Mouse (Mus musculus): Measurements from ENCODE around the gene Olfr456. TPM values are rescaled to one million over a fixed set of nuclear protein-coding genes. Genes with fewer than 3 reads are reported as not detected.
"Not testable (repeated sequence)": the region's sequence is repeated elsewhere in the genome, so short reads cannot be mapped to it uniquely, and the experiment has no call there.

Gene Olfr456
- total RNA-seq (2021), result not detected
- long read RNA-seq, experiment 1, result 0 reads
- long read RNA-seq, experiment 2, result 0 reads

GRCm38 (mm10) chr6:42487114-42487513, at the start of gene Olfr456:
Gene Olfr456, minus strand, starts transcription at chr6:42487214.
- DNase-seq, result no peak

GRCm38 (mm10) chr6:42513461-42513860, 26.4 kb upstream of the Olfr456 start:
- no peak for DNase-seq

GRCm38 (mm10) chr6:42509311-42509710, 22.3 kb upstream of the Olfr456 start:
- no peak for DNase-seq

- peak; percentile 24 for DNase-seq
These were observed 16.5 kb upstream of the Olfr456 start for GRCm38 (mm10) chr6:42503478-42503877.

GRCm38 (mm10) chr6:42489731-42490130, 2.7 kb upstream of the Olfr456 start:
- DNase-seq, result no peak

GRCm38 (mm10) chr6:42484633-42485032, 2.4 kb downstream of the Olfr456 start:
- no peak for DNase-seq

GRCm38 (mm10) chr6:42476235-42476634, 10.8 kb downstream of the Olfr456 start, which contains the start of gene Olfr457:
Gene Olfr457, minus strand, starts transcription at chr6:42476335.
- DNase-seq, result no peak

- not testable (repeated sequence) for DNase-seq
These were observed 15.7 kb downstream of the Olfr456 start for GRCm38 (mm10) chr6:42471298-42471697.

- no peak for DNase-seq
These were observed 16.5 kb downstream of the Olfr456 start for GRCm38 (mm10) chr6:42470542-42470941.

- DNase-seq, result no peak
These were observed 21.9 kb downstream of the Olfr456 start, which contains the start of gene Olfr458 for GRCm38 (mm10) chr6:42465096-42465495. Gene Olfr458, minus strand, starts transcription at chr6:42465196.

GRCm38 (mm10) chr6:42447381-42447780, 39.6 kb downstream of the Olfr456 start:
- no peak for DNase-seq

GRCm38 (mm10) chr6:42444491-42444890, 42.5 kb downstream of the Olfr456 start:
- no peak for DNase-seq

GRCm38 (mm10) chr6:42441395-42441794, 45.6 kb downstream of the Olfr456 start:
- no peak for DNase-seq

Other genes with a start within 250 kb of the Olfr456 start
- gene Gstk1, start 241.3 kb downstream of the Olfr456 start, total RNA-seq (2021), result 10 to 100 TPM; 77.8 TPM
- gene Tmem139, start 225.2 kb downstream of the Olfr456 start, total RNA-seq (2021), result under 1 TPM; 0.45 to 0.70 TPM
- 10 to 100 TPM; 20.9 to 33.4 TPM for gene Casp2, start 222.2 kb downstream of the Olfr456 start, total RNA-seq (2021)
- gene Clcn1, start 200.5 kb downstream of the Olfr456 start, total RNA-seq (2021), result 1 to 10 TPM in 1 of 2 experiments, under 1 TPM in 1; 0.81 to 5.7 TPM
- 1 to 10 TPM in 1 of 2 experiments, under 1 TPM in 1; 0.81 to 1.2 TPM for gene Fam131b, start 162.6 kb downstream of the Olfr456 start, total RNA-seq (2021)
- 100 to 1,000 TPM in 1 of 2 experiments, 10 to 100 TPM in 1; 73.1 to 112 TPM for gene Zyx, start 137.6 kb downstream of the Olfr456 start, total RNA-seq (2021)
- 1 to 10 TPM; 2.8 to 8.6 TPM for gene Epha1, start 113.9 kb downstream of the Olfr456 start, total RNA-seq (2021)
- 1 to 10 TPM; 1.0 to 1.9 TPM for gene Tas2r143, start 87.0 kb downstream of the Olfr456 start, total RNA-seq (2021)
- 1 to 10 TPM in 1 of 2 experiments, under 1 TPM in 1; 0.99 to 2.0 TPM for gene Tas2r135, start 81.8 kb downstream of the Olfr456 start, total RNA-seq (2021)
- gene Tas2r126, start 52.7 kb downstream of the Olfr456 start, total RNA-seq (2021), result 1 to 10 TPM in 1 of 2 experiments, under 1 TPM in 1; 0.48 to 1.3 TPM
- not detected for gene Olfr458, start 22.0 kb downstream of the Olfr456 start, total RNA-seq (2021)
- gene Olfr457, start 10.9 kb downstream of the Olfr456 start, total RNA-seq (2021), result not detected
- gene Olfr455, start 60.4 kb upstream of the Olfr456 start, total RNA-seq (2021), result not detected
- gene Tcaf3, start 110.5 kb upstream of the Olfr456 start, total RNA-seq (2021), result not detected
- 1 to 10 TPM; 7.8 to 8.9 TPM for gene Tcaf2, start 158.0 kb upstream of the Olfr456 start, total RNA-seq (2021)
- gene Tcaf1, start 222.9 kb upstream of the Olfr456 start, total RNA-seq (2021), result 10 to 100 TPM; 44.3 to 48.2 TPM